Mouse (Mus musculus): ENCODE measurements around the gene Svip.

Gene Svip

DNA sequence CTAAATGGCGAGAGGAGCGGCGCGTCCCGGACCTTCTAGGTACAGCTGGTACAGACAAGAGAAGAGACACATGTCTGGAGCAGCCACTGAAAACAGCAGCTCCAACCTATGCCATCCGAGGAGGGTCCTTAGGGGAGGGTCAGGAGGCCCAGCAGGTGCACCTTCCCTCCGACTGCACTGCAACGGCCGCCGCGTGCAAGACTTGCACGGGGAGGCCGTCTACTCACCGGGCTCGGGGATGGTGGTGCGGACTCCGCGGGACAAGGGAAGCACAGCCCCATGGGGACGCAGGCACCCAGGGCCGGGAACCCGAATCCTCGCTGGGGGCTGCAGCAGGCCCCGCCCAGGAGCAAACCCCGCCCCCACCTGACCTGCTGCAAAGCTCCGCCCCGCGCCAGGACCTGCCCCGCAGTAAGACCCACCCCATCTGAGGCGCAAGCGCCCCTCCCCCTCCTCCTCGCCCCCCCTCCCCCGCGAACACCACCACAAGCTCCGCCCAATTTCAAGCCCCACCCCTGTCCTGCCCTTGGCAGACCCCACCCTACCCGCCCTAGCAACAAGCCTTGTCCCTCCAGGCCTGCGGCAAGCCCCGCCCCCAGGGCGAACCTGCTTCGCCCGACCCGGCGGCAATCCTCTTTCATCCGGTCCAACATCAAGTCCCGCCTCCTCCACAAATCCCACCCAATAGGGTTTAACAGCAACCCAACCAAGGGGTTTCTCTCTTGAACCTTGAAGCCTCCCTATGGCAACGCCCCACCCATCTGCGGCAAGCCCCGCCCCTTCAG, at the start of gene Svip:
Gene Svip (minus strand): TSS at position 508 of the 785 bp plus-strand sequence.
- peak; percentile 94 for DNase-seq

DNA sequence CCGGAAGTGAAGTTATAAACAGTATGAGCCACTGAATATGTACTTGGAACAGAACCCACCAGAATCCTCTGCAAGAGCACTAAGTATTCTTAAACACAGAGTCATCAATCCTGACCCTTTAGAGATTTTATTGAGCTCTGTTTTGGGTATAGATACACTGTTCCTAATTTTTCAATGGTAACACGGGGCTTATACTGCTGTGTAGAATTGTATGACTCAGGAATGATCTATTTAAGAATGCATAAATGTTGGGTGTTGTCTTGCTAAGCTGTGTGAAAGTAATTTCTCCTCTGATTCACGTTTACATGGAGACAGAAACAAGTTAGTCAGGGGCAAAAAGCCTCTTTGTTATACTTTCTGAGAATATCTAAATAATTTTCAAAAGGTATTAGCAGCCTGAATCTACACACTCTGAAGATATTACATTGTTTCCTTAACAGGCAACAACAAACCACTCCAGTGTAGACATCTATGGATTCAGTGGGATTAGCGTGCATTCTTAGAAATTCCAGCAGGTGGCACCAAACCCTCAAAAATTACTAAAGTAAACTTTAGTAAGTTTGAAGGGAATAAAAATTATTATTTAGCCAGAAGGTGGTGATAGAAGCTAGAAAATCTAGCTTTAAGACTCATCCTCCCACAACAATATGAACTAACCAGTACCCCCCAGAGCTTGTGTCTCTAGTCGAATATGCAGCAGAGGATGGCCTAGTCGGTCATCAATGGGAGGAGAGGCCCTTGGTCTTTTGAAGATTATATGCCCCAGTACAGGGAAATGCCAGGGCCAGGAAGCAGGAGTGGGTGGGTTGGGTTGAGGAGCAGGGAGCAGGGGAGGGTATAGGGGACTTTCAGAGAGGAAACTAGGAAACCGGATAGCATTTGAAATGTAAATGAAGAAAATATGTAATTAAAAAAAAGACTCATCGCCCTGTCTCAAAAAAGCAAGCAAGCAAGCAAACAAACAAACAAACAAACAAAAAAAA, 32.1 kb upstream of the Svip start:
- peak; percentile 45 for DNase-seq

DNA sequence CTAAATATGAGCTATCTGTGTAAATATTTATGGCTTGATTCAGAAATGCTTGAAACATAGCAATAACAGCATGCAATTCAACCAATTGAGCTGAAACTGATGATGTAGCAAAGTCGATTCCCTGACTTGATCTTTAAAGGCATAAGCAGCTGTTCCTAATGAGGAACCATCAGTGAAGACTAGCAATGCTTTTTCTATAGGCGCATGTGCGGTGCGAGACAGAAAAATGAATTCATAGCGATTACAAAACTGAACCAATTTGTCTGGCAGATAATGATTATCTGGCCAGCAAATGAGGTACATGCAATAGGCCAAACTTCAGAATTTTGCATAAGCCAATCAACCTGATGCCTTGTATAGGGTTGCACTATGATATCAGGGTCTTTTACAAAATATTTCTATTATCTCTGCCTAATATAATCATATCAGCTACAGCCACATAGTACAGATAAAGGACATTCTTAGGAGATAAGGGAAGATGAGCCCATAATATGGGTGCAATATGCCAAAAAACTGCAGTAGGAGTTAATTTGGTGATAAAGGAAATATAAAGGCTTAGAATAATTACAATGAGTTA, 18.3 kb upstream of the Svip start:
- DNase-seq, result no peak

DNA sequence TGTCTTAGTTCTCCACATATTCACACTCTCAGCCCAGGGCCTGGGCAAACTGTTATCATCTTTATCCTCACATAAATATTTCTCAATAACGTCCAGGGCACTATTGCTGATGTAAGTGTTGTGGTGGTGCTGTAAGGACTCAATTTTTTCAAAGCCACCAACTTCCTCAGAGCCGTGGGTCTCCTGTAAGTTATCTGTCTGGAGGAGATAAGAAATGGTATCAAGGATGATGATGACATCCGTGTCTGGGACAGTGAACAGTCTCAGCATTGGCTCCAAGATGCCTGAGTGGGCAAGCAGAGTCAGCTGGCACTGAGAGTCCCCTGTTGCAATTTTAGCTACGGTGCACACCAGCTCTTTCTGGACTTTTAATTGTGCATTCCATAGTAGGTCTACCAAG, 16.2 kb upstream of the Svip start:
- no peak for DNase-seq

DNA sequence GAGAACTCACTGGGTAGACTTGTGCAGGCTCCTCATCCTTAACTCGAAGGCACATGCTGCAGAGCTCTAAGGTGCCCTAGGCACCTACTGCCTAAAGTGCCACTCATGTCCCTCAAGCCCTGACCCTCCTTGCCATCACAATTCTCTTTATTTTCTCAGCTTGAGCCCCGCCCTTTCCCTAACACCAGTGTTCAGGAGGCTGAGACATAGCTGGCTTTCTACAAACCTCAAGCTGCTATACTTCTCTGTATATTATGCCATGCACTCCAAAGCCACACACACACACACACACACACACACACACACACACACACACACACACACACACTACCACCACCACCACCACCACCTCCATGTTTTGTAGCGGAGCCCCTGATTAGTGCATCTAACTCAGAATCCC, 9.8 kb upstream of the Svip start, which contains the start of gene 1700015G11Rik:
Gene 1700015G11Rik (minus strand): TSS at position 101 of the 400 bp plus-strand sequence.
- no peak for DNase-seq

DNA sequence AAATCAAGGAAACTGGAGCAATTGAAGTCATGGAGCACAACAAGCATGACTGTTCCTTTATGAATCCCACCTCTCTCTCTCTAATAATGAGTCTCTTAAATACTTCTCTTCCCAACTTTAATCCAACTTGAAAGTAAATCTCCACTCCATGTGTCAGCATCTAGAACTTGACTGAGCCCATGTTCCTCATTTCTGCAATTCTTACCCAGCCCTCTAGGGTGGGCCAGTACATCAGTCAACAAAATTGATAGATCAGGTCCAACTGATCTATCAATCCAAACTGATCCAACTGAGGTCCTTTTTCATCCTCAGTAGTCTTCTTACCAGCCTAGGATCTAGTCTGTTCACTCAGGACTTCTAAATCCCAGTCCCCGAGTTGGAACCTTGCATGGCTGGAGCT, 9.4 kb upstream of the Svip start:
- no peak for DNase-seq

DNA sequence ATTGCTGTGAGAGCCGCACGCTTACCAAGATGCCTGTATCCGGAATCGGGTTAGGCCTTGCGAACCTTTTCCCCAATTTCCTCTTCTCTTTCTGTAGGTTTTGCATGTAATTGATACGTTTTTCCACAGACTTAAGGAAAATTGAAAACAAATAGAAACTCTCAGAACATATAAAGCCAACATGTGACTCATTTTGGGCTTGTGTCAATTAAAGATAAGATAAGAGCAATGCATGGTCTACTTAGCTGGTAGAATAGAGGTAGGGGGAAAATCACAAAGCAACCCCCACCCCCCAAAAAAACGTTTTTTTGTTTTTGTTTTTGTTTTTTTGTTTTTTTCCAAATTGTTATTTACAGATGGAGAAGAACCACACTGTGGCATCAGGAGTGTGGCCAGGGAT, 7.6 kb upstream of the Svip start:
- no peak for DNase-seq

- no peak for DNase-seq
Observed at GRCm38 (mm10) chr7:52007138-52007537, 1.3 kb upstream of the Svip start.

DNA sequence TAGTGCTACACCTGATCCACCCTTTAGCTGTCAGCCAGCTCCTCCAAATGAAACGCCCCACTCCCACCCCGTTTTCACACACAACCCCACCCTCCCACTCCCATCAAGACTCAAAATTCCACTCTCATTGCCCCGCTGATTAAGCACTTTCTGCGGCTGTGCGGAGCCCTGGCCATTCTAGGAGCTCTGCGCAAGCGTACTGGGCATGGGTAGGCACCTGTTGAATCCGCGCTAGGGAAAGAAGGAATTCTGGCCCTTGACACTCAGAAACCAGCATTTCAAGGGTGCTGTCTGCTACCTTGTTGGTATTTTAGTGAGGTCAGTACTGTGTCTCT, 445 bp upstream of the Svip start:
- DNase-seq, result no peak

DNA sequence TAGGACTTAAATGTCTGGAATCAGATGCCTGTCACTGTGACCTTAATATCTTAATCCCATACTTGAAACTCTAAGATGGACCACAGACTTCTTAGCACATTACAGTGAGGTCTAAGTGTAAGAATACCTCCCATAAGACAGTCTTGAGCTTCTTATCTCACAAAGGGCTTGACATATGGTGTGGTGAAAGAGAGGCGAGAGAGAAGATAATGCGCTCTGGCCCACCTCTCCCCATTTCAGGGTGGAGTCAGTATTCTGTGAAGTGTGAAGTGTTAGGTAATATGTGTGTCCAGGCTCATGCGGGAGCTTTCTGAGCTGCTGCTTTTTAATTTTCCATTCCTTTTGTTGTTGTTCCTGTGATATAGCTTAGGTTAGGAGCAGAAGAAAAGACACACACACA, 14.8 kb downstream of the Svip start:
- no peak for DNase-seq

- DNase-seq, result no peak
Observed at GRCm38 (mm10) chr7:51986909-51987308, 18.9 kb downstream of the Svip start.

GRCm38 (mm10) chr7:51985763-51986162, 20.1 kb downstream of the Svip start:
- DNase-seq, result no peak

DNA sequence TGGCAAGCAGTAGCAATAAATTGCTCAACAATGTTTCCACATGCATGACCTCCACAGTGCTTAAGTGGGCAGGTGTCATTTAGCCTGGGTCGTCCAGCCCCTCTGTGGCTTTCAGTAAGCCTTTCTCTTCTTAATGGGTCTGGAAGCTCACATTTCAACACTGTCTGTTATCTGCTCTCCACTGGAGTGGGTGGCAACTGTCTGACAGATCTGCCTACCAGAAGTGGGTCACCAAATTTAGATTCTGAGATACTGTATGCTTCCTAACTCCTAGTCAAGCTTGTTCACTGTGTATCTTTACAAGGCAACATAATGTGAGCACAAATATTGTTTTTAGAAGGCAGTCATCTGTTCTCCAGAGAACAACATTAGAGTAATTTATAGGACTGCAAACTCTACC, 23.5 kb downstream of the Svip start:
- DNase-seq, result no peak

DNA sequence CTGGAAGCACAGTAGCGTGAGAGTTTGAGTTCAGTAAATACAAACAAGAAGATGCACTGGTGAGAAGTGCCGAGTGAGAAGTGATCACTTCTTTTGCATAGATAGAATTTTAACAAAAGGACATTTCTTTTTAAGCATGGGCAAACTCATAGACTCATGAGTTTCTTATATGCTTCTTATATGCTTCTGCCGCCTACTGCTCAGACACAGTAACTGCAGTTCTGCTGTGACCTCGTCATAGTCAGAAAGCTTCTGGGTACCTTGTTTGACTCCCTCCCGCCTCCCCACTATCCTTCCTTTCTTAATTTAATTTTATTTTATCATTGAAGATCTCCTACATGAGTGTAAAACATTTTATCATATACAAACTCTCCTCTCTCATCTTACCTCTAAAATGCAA, 26.5 kb downstream of the Svip start:
- no peak for DNase-seq

DNA sequence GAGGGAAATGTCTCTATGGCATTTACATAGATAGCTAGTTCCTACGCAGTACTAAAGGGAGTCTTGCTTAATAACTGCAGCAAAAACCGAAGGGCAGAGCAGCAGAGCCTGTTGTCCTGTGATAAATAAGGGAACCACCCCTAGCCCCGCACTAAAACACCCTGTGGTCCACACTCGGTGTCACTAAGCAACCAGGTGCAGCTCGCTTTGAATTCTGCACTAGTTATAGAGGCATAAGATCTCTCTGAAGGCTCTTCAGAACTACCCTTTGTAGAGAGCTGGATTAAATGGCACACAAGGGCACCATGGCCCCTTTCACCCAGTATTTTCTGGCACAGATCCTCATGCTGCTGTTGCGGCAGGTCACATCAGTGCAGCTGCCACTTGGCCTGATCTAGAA, 30.6 kb downstream of the Svip start:
- DNase-seq, result no peak

- DNase-seq, result no peak
Observed at GRCm38 (mm10) chr7:51973526-51973925, 32.3 kb downstream of the Svip start.

DNA sequence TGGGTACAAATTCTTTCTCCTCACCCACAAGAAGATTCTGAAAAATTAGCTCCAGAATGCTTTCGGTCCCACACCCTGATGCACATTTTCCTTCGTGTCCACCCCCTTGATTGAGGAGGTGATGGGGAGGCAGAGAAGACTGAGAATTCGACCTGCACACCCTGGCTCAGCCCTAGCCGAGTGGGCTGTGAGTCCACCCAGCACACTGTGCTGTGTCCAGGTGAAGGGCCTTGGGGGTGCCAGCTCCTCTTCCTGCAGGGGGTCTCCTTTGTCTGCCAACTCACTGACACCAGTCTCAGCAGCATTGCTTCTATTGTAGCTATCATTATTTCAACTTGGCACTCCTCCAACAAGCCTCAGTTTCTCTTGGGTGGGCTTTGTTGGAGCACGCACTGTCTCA, 32.7 kb downstream of the Svip start:
- no peak for DNase-seq

DNA sequence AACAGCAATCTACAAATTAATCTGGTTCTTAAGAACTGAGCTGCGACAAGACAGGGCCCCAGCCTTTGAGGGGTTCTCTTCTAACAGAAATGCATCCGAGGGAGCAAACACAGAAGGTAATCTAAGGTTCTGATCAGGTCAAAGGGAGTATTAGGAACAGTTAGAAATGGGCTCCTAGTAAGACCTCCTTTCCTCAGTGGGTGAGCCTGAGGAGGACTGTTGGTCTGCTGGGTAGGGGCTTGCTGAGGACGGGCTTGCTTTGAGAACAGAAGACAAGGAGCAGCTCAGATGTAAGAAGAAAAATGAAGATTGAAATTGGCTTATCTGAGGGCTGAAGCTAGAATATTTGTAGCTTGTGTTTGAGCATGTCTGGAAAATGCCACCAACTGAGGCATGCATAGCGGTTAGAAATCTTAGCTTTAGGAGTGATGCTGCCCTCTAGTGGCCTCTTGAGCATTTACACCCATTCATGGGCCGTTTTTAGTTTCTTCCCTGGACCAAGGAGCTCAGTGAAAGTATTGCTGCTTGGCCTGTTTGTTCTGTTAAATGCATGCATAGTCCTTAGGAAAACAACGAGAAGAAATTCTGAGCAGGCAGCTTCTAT, 33.5 kb downstream of the Svip start:
- peak; percentile 25 for DNase-seq

GRCm38 (mm10) chr7:51969379-51969778, 36.4 kb downstream of the Svip start:
- no peak for DNase-seq

GRCm38 (mm10) chr7:51967581-51967980, 38.2 kb downstream of the Svip start:
- DNase-seq, result no peak

- no peak for DNase-seq
Observed at GRCm38 (mm10) chr7:51964681-51965080, 41.1 kb downstream of the Svip start.

GRCm38 (mm10) chr7:51962219-51962952, 43.4 kb downstream of the Svip start:
- no peak for DNase-seq

All from lung, postnatal 10 days (tissue).